Mouse (Mus musculus): ENCODE measurements around the gene Tom1. TPM values are rescaled to one million over a fixed set of nuclear protein-coding genes. Genes with fewer than 3 reads are reported as not detected.
A peak's percentile ranks its signal among the peaks of the same experiment; 100 is the strongest.

The Tom1 gene
- polyA plus RNA-seq, 1 experiment from 2014 or later: 38.4 TPM

DNA sequence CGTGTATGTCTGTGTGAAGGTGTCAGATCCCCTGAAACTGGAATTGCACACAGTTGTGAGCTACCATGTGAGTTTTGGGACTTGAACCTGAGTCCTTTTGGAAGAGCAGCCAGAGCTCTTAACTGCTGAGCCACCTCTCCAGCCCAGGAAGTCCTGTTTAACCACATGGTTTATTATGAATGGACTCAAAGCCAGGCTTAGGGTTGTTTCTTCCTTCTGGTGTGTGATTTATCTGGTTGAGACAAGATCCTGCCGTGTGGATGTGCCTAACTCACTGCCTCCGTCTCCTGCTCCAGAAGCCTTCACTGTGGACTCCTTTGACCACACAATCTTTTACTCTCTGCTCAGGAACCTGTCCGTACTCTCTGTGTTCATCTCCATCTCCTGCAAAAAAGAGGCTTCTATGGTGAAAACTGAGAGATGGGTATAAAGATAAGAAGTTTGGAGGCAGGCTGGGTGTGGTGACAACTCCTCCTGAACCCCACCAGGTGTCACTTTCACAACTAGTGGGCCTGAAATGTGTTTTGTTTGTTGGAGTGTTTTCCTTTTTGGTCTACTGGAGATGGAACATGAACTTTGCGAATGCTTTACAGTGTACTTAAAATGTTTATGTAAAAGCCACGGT lies 48.8 kb downstream of the Tom1 start:
- TF ChIP-seq CTCF (IDR thresholded peaks at IDR 0.05; ENCODE audit: low read depth): no peak
- 66% methylated on average over 6 of the region's 6 CpGs for WGBS
- no peak for DNase-seq (ENCODE audit: low spot score)
- H3K36me3 ChIP-seq (ENCODE audit: insufficient read depth, low read length): no peaks in the 10 kb centered on the region
- ATAC-seq (replicated peaks; ENCODE audit: low FRiP score, low read depth): no peak
- H3K27me3 ChIP-seq (ENCODE audit: insufficient read depth, low read length): no peaks in the 10 kb centered on the region
- H3K4me3 ChIP-seq (replicated peaks; ENCODE audit: low read depth, low read length): no peak overlapping the region
- no peak overlapping the region for H3K9ac ChIP-seq (ENCODE audit: low read depth, low read length)
- H3K9me3 ChIP-seq (replicated peaks; ENCODE audit: low read length): no peaks in the 10 kb centered on the region
- H3K4me2 ChIP-seq (ENCODE audit: low read length): no peak overlapping the region
- H3K27ac ChIP-seq: no peak overlapping the region
- no peaks in the 10 kb centered on the region for H3K4me1 ChIP-seq (replicated peaks; ENCODE audit: insufficient read depth, low read length)

DNA sequence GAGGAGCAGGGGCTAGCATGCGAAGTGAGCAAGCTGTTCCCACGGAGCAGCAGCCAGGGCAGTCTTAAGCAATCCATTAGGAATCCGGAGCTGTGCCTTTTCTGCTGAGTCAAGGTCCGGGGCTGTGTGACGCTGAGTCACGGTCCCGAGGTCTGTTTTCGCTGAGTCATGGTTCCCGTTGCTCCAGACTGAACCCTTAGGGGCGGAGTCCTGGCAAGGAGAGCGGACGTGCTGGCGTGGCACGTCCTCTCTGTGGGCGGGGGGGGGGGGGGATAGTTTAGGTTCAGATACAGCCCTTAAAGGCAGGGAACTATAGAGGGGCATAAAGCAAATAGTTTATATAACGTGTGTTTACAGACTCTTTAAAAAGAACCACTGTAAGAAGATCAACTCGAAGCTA lies 50.3 kb downstream of the Tom1 start:
- no peaks in the 10 kb centered on the region for H3K27me3 ChIP-seq (ENCODE audit: insufficient read depth, low read length)
- H3K4me1 ChIP-seq (replicated peaks; ENCODE audit: insufficient read depth, low read length): no peaks in the 10 kb centered on the region
- H3K4me2 ChIP-seq (ENCODE audit: low read length): peak overlapping the region; percentile 44
- ATAC-seq (replicated peaks; ENCODE audit: low FRiP score, low read depth) (peak; percentile 98), DNase-seq (ENCODE audit: low spot score) (peak; percentile 97)
- peak overlapping the region; percentile 20; the same call in 1 of the 2 replicates for H3K4me3 ChIP-seq (replicated peaks; ENCODE audit: low read depth, low read length)
- H3K36me3 ChIP-seq (ENCODE audit: insufficient read depth, low read length): no peaks in the 10 kb centered on the region
- WGBS: 3% methylated on average over 17 of the region's 17 CpGs
- no peak overlapping the region for H3K9ac ChIP-seq (ENCODE audit: low read depth, low read length)
- H3K9me3 ChIP-seq (replicated peaks; ENCODE audit: low read length): no peaks in the 10 kb centered on the region
- no peak for TF ChIP-seq CTCF (IDR thresholded peaks at IDR 0.05; ENCODE audit: low read depth)
- peak overlapping the region; percentile 57; the same call in 1 of the 2 replicates for H3K27ac ChIP-seq

DNA sequence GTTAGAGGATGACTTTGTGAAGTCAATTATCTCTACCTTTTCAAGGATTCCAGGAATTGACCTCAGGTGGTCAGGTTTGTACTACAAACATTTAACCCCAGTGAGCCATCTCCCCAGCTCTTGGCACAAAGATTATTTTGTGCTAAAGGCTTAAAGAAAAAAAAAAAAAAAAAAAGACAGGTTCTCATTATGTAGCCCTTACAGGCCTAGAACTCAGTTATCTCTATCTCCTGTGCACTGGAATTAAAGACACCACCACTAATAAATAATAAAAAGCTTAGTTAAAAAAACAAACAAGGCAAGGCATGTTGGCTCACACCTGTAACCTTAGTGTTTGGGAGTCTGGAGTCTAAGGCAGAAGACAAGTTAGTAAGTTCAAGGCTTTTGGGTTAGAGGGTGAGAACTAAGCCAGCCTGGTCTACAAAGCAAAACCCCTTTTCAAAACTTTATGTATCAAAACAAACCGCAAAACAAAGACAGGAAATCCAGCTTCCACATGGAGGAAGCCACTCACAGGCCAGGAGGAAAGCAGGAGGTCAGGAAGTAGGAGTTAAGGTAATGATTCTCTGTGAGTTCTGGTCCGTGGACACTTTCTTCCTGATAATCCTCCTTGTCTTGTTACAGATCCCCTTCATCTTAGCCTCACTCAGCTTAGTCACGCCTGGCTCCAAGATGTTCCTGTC lies 51.0 kb downstream of the Tom1 start:
- no peaks in the 10 kb centered on the region for H3K27me3 ChIP-seq (ENCODE audit: insufficient read depth, low read length)
- ATAC-seq (replicated peaks; ENCODE audit: low FRiP score, low read depth) (no peak), DNase-seq (ENCODE audit: low spot score) (peak; percentile 44)
- H3K4me2 ChIP-seq (ENCODE audit: low read length): no peak overlapping the region
- no peaks in the 10 kb centered on the region for H3K9me3 ChIP-seq (replicated peaks; ENCODE audit: low read length)
- WGBS: 64% methylated on average over 3 of the region's 3 CpGs
- no peak for TF ChIP-seq CTCF (IDR thresholded peaks at IDR 0.05; ENCODE audit: low read depth)
- H3K4me3 ChIP-seq (replicated peaks; ENCODE audit: low read depth, low read length): no peak overlapping the region
- H3K4me1 ChIP-seq (replicated peaks; ENCODE audit: insufficient read depth, low read length): no peaks in the 10 kb centered on the region
- no peaks in the 10 kb centered on the region for H3K36me3 ChIP-seq (ENCODE audit: insufficient read depth, low read length)
- peak overlapping the region; percentile 57; the same call in 1 of the 2 replicates for H3K27ac ChIP-seq
- H3K9ac ChIP-seq (ENCODE audit: low read depth, low read length): no peak overlapping the region

DNA sequence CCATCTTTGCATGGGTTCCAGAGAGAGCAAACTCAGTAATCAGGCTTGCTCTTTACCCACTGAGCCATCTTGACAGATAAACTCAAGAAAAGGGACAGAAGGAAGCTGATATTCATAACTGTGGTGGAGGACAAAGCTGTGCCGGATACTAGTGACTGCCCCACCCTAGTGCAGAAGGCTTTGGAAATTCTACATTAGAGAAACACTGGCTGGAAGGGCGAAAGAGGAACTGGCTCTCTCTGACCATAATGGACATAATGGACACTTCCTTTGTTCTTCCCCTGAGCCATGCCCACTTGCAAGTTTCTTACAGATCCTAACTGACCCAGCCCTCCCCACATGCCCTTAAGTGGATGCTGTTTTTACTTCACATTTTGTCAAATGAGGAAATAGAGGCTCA lies 52.5 kb downstream of the Tom1 start:
- Histone ChIP-seq H3K4me1 (replicated peaks; ENCODE audit: insufficient read depth, low read length) (no peaks in the 10 kb centered on the region), H3K9me3 (replicated peaks; ENCODE audit: low read length) (no peaks in the 10 kb centered on the region), H3K27ac (0 out of 2 replicates have a peak overlapping the region, but pooled peaks have one; percentile 8), H3K4me3 (replicated peaks; ENCODE audit: low read depth, low read length) (no peak overlapping the region), H3K4me2 (ENCODE audit: low read length) (no peak overlapping the region), H3K9ac (ENCODE audit: low read depth, low read length) (no peak overlapping the region), H3K27me3 (ENCODE audit: insufficient read depth, low read length) (no peaks in the 10 kb centered on the region), H3K36me3 (ENCODE audit: insufficient read depth, low read length) (no peaks in the 10 kb centered on the region)
- WGBS: 77% methylated on average over 2 of the region's 2 CpGs
- ATAC-seq (replicated peaks; ENCODE audit: low FRiP score, low read depth) (no peak), DNase-seq (ENCODE audit: low spot score) (no peak)
- TF ChIP-seq CTCF (IDR thresholded peaks at IDR 0.05; ENCODE audit: low read depth): no peak

DNA sequence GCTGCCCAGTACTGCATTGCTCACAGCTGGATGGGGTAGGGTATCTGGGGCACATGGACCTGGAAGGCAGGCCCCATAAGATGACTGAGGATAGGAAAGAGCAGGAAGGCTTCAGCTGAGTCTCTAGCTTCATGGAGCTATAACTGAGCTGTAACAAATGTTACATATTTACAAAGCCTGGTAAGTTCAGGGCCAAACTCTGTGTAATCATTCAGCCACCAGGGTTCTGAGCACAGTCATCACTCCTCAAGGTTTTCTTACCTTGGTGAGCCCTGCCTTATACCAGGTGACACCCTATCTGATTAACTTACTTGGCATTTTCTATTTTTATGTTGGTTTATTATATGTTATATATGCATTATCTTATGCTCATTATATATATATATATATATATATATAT lies 53.6 kb downstream of the Tom1 start:
- TF ChIP-seq CTCF (IDR thresholded peaks at IDR 0.05; ENCODE audit: low read depth): no peak
- Histone ChIP-seq H3K27me3 (ENCODE audit: insufficient read depth, low read length) (no peaks in the 10 kb centered on the region), H3K4me1 (replicated peaks; ENCODE audit: insufficient read depth, low read length) (no peaks in the 10 kb centered on the region), H3K4me3 (replicated peaks; ENCODE audit: low read depth, low read length) (no peak overlapping the region), H3K36me3 (ENCODE audit: insufficient read depth, low read length) (no peaks in the 10 kb centered on the region), H3K4me2 (ENCODE audit: low read length) (no peak overlapping the region), H3K27ac (no peak overlapping the region), H3K9ac (ENCODE audit: low read depth, low read length) (no peak overlapping the region), H3K9me3 (replicated peaks; ENCODE audit: low read length) (no peaks in the 10 kb centered on the region)
- no peak for DNase-seq (ENCODE audit: low spot score)
- no peak for ATAC-seq (replicated peaks; ENCODE audit: low FRiP score, low read depth)

DNA sequence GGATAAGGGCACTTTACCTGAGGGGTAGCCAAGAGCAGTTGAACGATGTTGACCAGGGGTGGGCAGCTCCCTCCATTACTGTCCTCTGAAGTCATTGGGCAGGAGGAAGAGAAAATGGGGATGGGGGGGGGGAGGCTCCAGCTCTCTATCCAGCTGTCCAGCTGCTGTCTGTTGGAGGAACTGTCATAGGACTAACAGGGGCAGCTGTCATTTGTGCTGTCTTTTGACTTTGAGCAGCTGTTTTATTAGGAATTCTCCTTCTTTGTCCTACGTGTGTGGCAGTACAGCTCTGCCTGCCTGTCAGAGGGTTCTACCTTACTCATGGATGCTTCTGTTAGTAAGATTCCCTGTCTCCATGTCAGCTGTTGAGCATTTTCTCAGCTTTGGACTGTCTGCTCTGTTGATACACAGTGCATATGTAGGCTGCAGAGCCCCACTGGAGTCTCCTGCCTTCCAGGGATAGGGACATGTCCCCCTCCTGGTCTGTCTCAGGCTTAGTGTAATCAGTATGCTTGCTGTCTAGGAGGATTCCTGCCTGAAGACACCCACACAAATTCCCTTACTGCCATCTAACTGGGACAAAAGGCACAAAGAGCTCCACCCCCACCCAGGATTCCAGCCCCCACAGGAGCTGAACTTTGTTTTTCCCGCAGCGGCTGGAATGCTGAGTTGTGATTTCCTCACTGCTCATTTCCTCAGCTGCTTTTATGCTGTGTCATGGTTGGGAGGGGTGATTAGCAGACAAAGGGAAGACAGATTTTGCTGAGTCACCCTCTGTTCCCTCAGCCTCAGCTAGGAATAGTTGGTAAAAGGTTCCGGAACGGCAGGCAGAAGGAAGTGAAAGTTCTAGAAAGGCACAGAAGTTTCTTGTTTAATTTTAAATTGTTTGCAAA lies 55.7 kb downstream of the Tom1 start:
- ATAC-seq (replicated peaks; ENCODE audit: low FRiP score, low read depth): peak; percentile 73
- Histone ChIP-seq H3K4me1 (replicated peaks; ENCODE audit: insufficient read depth, low read length) (no peaks in the 10 kb centered on the region), H3K36me3 (ENCODE audit: insufficient read depth, low read length) (no peaks in the 10 kb centered on the region), H3K27ac (peak overlapping the region; percentile 76), H3K4me3 (replicated peaks; ENCODE audit: low read depth, low read length) (0 out of 2 replicates have a peak overlapping the region, but pooled peaks have one; percentile 4), H3K9me3 (replicated peaks; ENCODE audit: low read length) (no peaks in the 10 kb centered on the region), H3K9ac (ENCODE audit: low read depth, low read length) (peak overlapping the region; percentile 18; the same call in 1 of the 2 replicates), H3K4me2 (ENCODE audit: low read length) (peak overlapping the region; percentile 38), H3K27me3 (ENCODE audit: insufficient read depth, low read length) (no peaks in the 10 kb centered on the region)
- 7% methylated on average over 6 of the region's 6 CpGs for WGBS
- no peak for TF ChIP-seq CTCF (IDR thresholded peaks at IDR 0.05; ENCODE audit: low read depth)
- peak; percentile 96 for DNase-seq (ENCODE audit: low spot score)
